Mouse (Mus musculus) A20 (cell line): Measurements from ENCODE around the gene Slc9a3.
A peak's percentile ranks its signal among the peaks of the same experiment; 100 is the strongest.

Experiments
- DNase-seq: peaks from one replicate; pipeline ENCODE4 v3.0.0-alpha.2; 2011; ENCODE audit warnings: low read depth, low spot score

The Slc9a3 gene

GRCm38 (mm10) chr13:74121141-74121602, at the start of gene Slc9a3:
Gene Slc9a3, plus strand, starts transcription at chr13:74121457.
- no peak for DNase-seq

GRCm38 (mm10) chr13:74071714-74072113, 49.5 kb upstream of the Slc9a3 start:
- DNase-seq = no peak

GRCm38 (mm10) chr13:74073369-74073768, 47.9 kb upstream of the Slc9a3 start:
- DNase-seq = no peak

- DNase-seq = peak; percentile 11
These were observed 31.0 kb upstream of the Slc9a3 start for GRCm38 (mm10) chr13:74090265-74090664.

- no peak for DNase-seq
These were observed 25.3 kb upstream of the Slc9a3 start for GRCm38 (mm10) chr13:74095936-74096335.

GRCm38 (mm10) chr13:74096715-74097363, 24.4 kb upstream of the Slc9a3 start:
- peak; percentile 70 for DNase-seq

GRCm38 (mm10) chr13:74098913-74099312, 22.3 kb upstream of the Slc9a3 start:
- no peak for DNase-seq

GRCm38 (mm10) chr13:74102108-74102830, 19.0 kb upstream of the Slc9a3 start:
- DNase-seq = no peak

- no peak for DNase-seq
These were observed 18.2 kb upstream of the Slc9a3 start for GRCm38 (mm10) chr13:74102831-74103582.

GRCm38 (mm10) chr13:74104417-74104816, 16.8 kb upstream of the Slc9a3 start:
- no peak for DNase-seq

GRCm38 (mm10) chr13:74107410-74107809, 13.8 kb upstream of the Slc9a3 start:
- DNase-seq = no peak

GRCm38 (mm10) chr13:74112593-74112992, 8.7 kb upstream of the Slc9a3 start:
- DNase-seq = no peak

GRCm38 (mm10) chr13:74113626-74114191, 7.5 kb upstream of the Slc9a3 start:
- no peak for DNase-seq

GRCm38 (mm10) chr13:74121795-74122330, 606 bp downstream of the Slc9a3 start:
- no peak for DNase-seq

GRCm38 (mm10) chr13:74122632-74123031, 1.4 kb downstream of the Slc9a3 start:
- DNase-seq = no peak

- no peak for DNase-seq
These were observed 6.3 kb downstream of the Slc9a3 start for GRCm38 (mm10) chr13:74127571-74127970.

GRCm38 (mm10) chr13:74129909-74130308, 8.7 kb downstream of the Slc9a3 start:
- DNase-seq = no peak

GRCm38 (mm10) chr13:74138906-74139647, 17.8 kb downstream of the Slc9a3 start:
- no peak for DNase-seq

- DNase-seq = no peak
These were observed 19.5 kb downstream of the Slc9a3 start for GRCm38 (mm10) chr13:74140793-74141192.

GRCm38 (mm10) chr13:74143282-74143681, 22.0 kb downstream of the Slc9a3 start:
- no peak for DNase-seq
